Mouse (Mus musculus): ENCODE results near the gene Opalin. TPM values are rescaled to one million over a fixed set of nuclear protein-coding genes. Genes with fewer than 3 reads are reported as not detected.
A peak's percentile ranks its signal among the peaks of the same experiment; 100 is the strongest.

Opalin gene
- total and polyA plus RNA-seq, 2 experiments from 2014 or later, result not detected

GRCm38 (mm10) chr19:41100863-41101262 lies 23.9 kb upstream of the Opalin start:
- Histone ChIP-seq H3K27me3 (ENCODE audit: insufficient read depth, low read length) (0 out of 2 replicates have a peak, but pooled peaks cover 10% of the 10 kb centered on the region), H3K4me2 (ENCODE audit: low read depth, low read length) (no peak overlapping the region), H3K27ac (no peak overlapping the region), H3K4me3 (ENCODE audit: low read length) (no peak overlapping the region), H3K9me3 (ENCODE audit: low read length) (no peaks in the 10 kb centered on the region), H3K4me1 (ENCODE audit: insufficient read depth, low read length) (no peaks in the 10 kb centered on the region), H3K9ac (replicated peaks; ENCODE audit: low read length) (no peak overlapping the region), H3K36me3 (ENCODE audit: insufficient read depth, low read length) (no peaks in the 10 kb centered on the region)
- TF ChIP-seq CTCF (IDR thresholded peaks at IDR 0.05; ENCODE audit: low read depth), result no peak
- WGBS, result 54% methylated on average over 7 of the region's 7 CpGs
- DNase-seq (ENCODE audit: low spot score), result peak; percentile 67
- peak; percentile 57 for ATAC-seq

DNA sequence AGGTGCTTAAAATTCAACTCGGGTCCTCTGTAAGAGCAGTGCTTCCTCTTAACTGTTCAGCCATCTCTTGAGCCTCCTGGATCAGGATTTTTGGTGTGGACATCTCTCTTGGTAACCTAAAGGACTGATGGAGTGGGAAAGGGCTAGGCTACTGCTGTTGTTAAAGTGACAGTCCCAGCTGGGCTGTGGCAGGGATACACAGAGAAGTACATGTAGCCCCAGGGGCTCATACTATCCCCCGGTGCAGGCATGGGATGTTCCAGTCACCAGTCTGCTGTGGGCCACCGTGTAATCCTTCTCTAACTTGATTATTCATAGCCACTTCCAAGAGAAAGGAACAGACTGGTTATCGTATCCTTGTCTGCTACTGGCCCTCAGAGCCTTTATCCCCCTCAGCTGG lies 20.1 kb upstream of the Opalin start:
- no peak overlapping the region for H3K4me2 ChIP-seq (ENCODE audit: low read depth, low read length)
- ATAC-seq (no peak), DNase-seq (ENCODE audit: low spot score) (no peak)
- H3K4me3 ChIP-seq (ENCODE audit: low read length), result no peak overlapping the region
- no peaks in the 10 kb centered on the region for H3K36me3 ChIP-seq (ENCODE audit: insufficient read depth, low read length)
- H3K9ac ChIP-seq (replicated peaks; ENCODE audit: low read length), result no peak overlapping the region
- no peak overlapping the region for H3K27ac ChIP-seq
- no peak for TF ChIP-seq CTCF (IDR thresholded peaks at IDR 0.05; ENCODE audit: low read depth)
- WGBS, result 39% methylated on average over 4 of the region's 4 CpGs
- H3K27me3 ChIP-seq (ENCODE audit: insufficient read depth, low read length), result 0 out of 2 replicates have a peak, but pooled peaks cover 6% of the 10 kb centered on the region
- H3K4me1 ChIP-seq (ENCODE audit: insufficient read depth, low read length), result no peaks in the 10 kb centered on the region
- H3K9me3 ChIP-seq (ENCODE audit: low read length), result no peaks in the 10 kb centered on the region

GRCm38 (mm10) chr19:41091901-41092300 lies 15.0 kb upstream of the Opalin start:
- Histone ChIP-seq H3K27me3 (ENCODE audit: insufficient read depth, low read length) (no peaks in the 10 kb centered on the region; the same call in 1 of the 2 replicates), H3K4me2 (ENCODE audit: low read depth, low read length) (no peak overlapping the region), H3K9me3 (ENCODE audit: low read length) (no peaks in the 10 kb centered on the region), H3K4me3 (ENCODE audit: low read length) (no peak overlapping the region), H3K36me3 (ENCODE audit: insufficient read depth, low read length) (no peaks in the 10 kb centered on the region), H3K27ac (no peak overlapping the region), H3K4me1 (ENCODE audit: insufficient read depth, low read length) (no peaks in the 10 kb centered on the region), H3K9ac (replicated peaks; ENCODE audit: low read length) (no peak overlapping the region)
- no peak for ATAC-seq
- no peak for DNase-seq (ENCODE audit: low spot score)
- 79% methylated on average over 2 of the region's 2 CpGs for WGBS
- TF ChIP-seq CTCF (IDR thresholded peaks at IDR 0.05; ENCODE audit: low read depth), result no peak

GRCm38 (mm10) chr19:41089833-41090232 lies 12.9 kb upstream of the Opalin start:
- no peaks in the 10 kb centered on the region for H3K9me3 ChIP-seq (ENCODE audit: low read length)
- no peaks in the 10 kb centered on the region for H3K36me3 ChIP-seq (ENCODE audit: insufficient read depth, low read length)
- TF ChIP-seq CTCF (IDR thresholded peaks at IDR 0.05; ENCODE audit: low read depth), result peak; percentile 93
- 13% methylated on average over 5 of the region's 5 CpGs for WGBS
- H3K9ac ChIP-seq (replicated peaks; ENCODE audit: low read length), result no peak overlapping the region
- H3K4me2 ChIP-seq (ENCODE audit: low read depth, low read length), result no peak overlapping the region
- DNase-seq (ENCODE audit: low spot score) (peak; percentile 92), ATAC-seq (peak; percentile 64)
- no peaks in the 10 kb centered on the region for H3K4me1 ChIP-seq (ENCODE audit: insufficient read depth, low read length)
- H3K27me3 ChIP-seq (ENCODE audit: insufficient read depth, low read length), result no peaks in the 10 kb centered on the region; the same call in 1 of the 2 replicates
- H3K27ac ChIP-seq, result no peak overlapping the region
- H3K4me3 ChIP-seq (ENCODE audit: low read length), result no peak overlapping the region

GRCm38 (mm10) chr19:41088491-41088890 lies 11.6 kb upstream of the Opalin start:
- H3K27ac ChIP-seq, result no peak overlapping the region
- DNase-seq (ENCODE audit: low spot score) (no peak), ATAC-seq (no peak)
- H3K36me3 ChIP-seq (ENCODE audit: insufficient read depth, low read length), result no peaks in the 10 kb centered on the region
- H3K4me2 ChIP-seq (ENCODE audit: low read depth, low read length), result 0 out of 2 replicates have a peak overlapping the region, but pooled peaks have one; percentile 28
- 46% methylated on average over 18 of the region's 18 CpGs for WGBS
- no peak for TF ChIP-seq CTCF (IDR thresholded peaks at IDR 0.05; ENCODE audit: low read depth)
- H3K9ac ChIP-seq (replicated peaks; ENCODE audit: low read length), result no peak overlapping the region
- H3K4me3 ChIP-seq (ENCODE audit: low read length), result no peak overlapping the region
- H3K9me3 ChIP-seq (ENCODE audit: low read length), result no peaks in the 10 kb centered on the region
- no peaks in the 10 kb centered on the region; the same call in 1 of the 2 replicates for H3K27me3 ChIP-seq (ENCODE audit: insufficient read depth, low read length)
- H3K4me1 ChIP-seq (ENCODE audit: insufficient read depth, low read length), result no peaks in the 10 kb centered on the region

DNA sequence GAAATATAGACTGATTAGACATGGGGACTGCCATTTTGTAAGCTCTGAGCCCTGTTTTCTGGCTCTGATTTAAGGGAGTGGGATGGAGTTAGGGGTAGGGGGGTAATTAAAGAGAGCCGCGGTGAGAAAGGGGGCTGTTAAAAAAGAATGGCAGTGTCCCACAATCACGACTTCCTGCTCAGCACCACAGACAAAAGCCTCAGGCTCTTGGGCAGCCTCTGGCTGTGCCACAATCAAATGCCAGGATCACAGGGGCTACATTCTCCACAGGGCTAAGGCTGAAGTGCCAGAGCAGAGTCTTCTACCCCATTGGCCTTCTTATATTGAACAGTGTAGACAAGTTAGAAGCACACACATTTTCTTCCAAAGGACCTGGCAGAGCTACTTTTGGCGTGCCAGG lies 11.0 kb upstream of the Opalin start:
- no peaks in the 10 kb centered on the region for H3K36me3 ChIP-seq (ENCODE audit: insufficient read depth, low read length)
- 46% methylated on average over 4 of the region's 4 CpGs for WGBS
- ATAC-seq, result no peak
- H3K9me3 ChIP-seq (ENCODE audit: low read length), result no peaks in the 10 kb centered on the region
- H3K4me3 ChIP-seq (ENCODE audit: low read length), result no peak overlapping the region
- no peaks in the 10 kb centered on the region for H3K4me1 ChIP-seq (ENCODE audit: insufficient read depth, low read length)
- H3K4me2 ChIP-seq (ENCODE audit: low read depth, low read length), result no peak overlapping the region
- H3K9ac ChIP-seq (replicated peaks; ENCODE audit: low read length), result no peak overlapping the region
- no peak overlapping the region for H3K27ac ChIP-seq
- no peak for TF ChIP-seq CTCF (IDR thresholded peaks at IDR 0.05; ENCODE audit: low read depth)
- H3K27me3 ChIP-seq (ENCODE audit: insufficient read depth, low read length), result no peaks in the 10 kb centered on the region; the same call in 1 of the 2 replicates
- no peak for DNase-seq (ENCODE audit: low spot score)

DNA sequence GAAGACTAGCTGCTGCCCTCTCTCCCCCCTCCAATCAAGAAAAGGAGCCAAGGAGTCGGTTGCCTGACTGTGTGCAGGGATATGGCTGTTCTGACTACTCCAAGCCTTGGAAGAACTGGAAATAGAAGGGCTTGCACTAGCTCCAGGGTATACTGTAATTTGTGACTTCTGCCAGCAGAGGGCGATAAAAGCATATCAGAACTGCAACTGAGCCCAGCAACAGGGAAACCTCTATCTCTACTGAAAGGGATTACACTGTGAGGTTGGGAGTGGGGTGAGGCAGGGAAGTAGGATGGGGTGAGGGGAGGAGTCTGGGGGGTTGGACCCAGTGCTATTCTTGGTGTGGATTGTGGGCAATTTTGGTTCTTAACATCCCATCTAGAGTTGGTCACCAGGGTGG lies 9.8 kb upstream of the Opalin start:
- Histone ChIP-seq H3K27me3 (ENCODE audit: insufficient read depth, low read length) (no peaks in the 10 kb centered on the region; the same call in 1 of the 2 replicates), H3K9me3 (ENCODE audit: low read length) (no peaks in the 10 kb centered on the region), H3K4me3 (ENCODE audit: low read length) (no peak overlapping the region), H3K27ac (no peak overlapping the region), H3K9ac (replicated peaks; ENCODE audit: low read length) (no peak overlapping the region), H3K4me1 (ENCODE audit: insufficient read depth, low read length) (no peaks in the 10 kb centered on the region), H3K36me3 (ENCODE audit: insufficient read depth, low read length) (no peaks in the 10 kb centered on the region), H3K4me2 (ENCODE audit: low read depth, low read length) (no peak overlapping the region)
- WGBS, result 7% methylated on average over 2 of the region's 2 CpGs
- ATAC-seq (peak; percentile 76), DNase-seq (ENCODE audit: low spot score) (peak; percentile 91)
- peak; percentile 95 for TF ChIP-seq CTCF (IDR thresholded peaks at IDR 0.05; ENCODE audit: low read depth)
